Mouse (Mus musculus): Measurements from ENCODE around the gene Nuak2. TPM values are rescaled to one million over a fixed set of nuclear protein-coding genes. Genes with fewer than 3 reads are reported as not detected.

Gene Nuak2
- polyA plus RNA-seq, 1 experiment from 2014 or later: 6.0 TPM

GRCm38 (mm10) chr1:132355162-132355601 lies 39.3 kb downstream of the Nuak2 start:
- Histone ChIP-seq H3K27ac (ENCODE audit: low read depth) (no peak overlapping the region), H3K9ac (replicated peaks) (no peak overlapping the region), H3K4me3 (ENCODE audit: low read depth, low read length) (no peak overlapping the region), H3K36me3 (replicated peaks; ENCODE audit: insufficient read depth, low read length) (peaks cover 38% of the 10 kb centered on the region), H3K9me3 (ENCODE audit: low read length) (peaks cover 5% of the 10 kb centered on the region), H3K4me2 (ENCODE audit: low read depth, low read length) (no peak overlapping the region), H3K4me1 (ENCODE audit: insufficient read depth) (peaks cover 7% of the 10 kb centered on the region; the same call in 1 of the 2 replicates), H3K27me3 (ENCODE audit: insufficient read depth, low read length) (no peaks in the 10 kb centered on the region)
- ATAC-seq: peak; percentile 20
- TF ChIP-seq CTCF (IDR thresholded peaks at IDR 0.05; ENCODE audit: low read depth) (no peak), EP300 (IDR thresholded peaks at IDR 0.05; ENCODE audit: low read depth) (no peak)
- no peak for DNase-seq
- 75% methylated on average over 6 of the region's 6 CpGs for WGBS (ENCODE audit: insufficient replicate concordance)

GRCm38 (mm10) chr1:132355841-132356242 lies 39.9 kb downstream of the Nuak2 start:
- ATAC-seq: peak; percentile 42
- no peak overlapping the region for H3K4me2 ChIP-seq (ENCODE audit: low read depth, low read length)
- peak; percentile 99 for TF ChIP-seq CTCF (IDR thresholded peaks at IDR 0.05; ENCODE audit: low read depth)
- TF ChIP-seq EP300 (IDR thresholded peaks at IDR 0.05; ENCODE audit: low read depth): peak; percentile 5; the same call in 1 of the 2 replicates
- H3K9ac ChIP-seq (replicated peaks): no peak overlapping the region
- 2% methylated on average over 3 of the region's 3 CpGs for WGBS (ENCODE audit: insufficient replicate concordance)
- H3K4me3 ChIP-seq (ENCODE audit: low read depth, low read length): no peak overlapping the region
- no peaks in the 10 kb centered on the region for H3K27me3 ChIP-seq (ENCODE audit: insufficient read depth, low read length)
- peaks cover 3% of the 10 kb centered on the region for H3K9me3 ChIP-seq (ENCODE audit: low read length)
- H3K27ac ChIP-seq (ENCODE audit: low read depth): no peak overlapping the region
- peak; percentile 88 for DNase-seq
- H3K36me3 ChIP-seq (replicated peaks; ENCODE audit: insufficient read depth, low read length): peaks cover 44% of the 10 kb centered on the region
- peaks cover 7% of the 10 kb centered on the region; the same call in 1 of the 2 replicates for H3K4me1 ChIP-seq (ENCODE audit: insufficient read depth)

GRCm38 (mm10) chr1:132356841-132357240 lies 40.9 kb downstream of the Nuak2 start:
- H3K27ac ChIP-seq (ENCODE audit: low read depth): 0 out of 2 replicates have a peak overlapping the region, but pooled peaks have one; percentile 3
- 50% methylated on average over 1 of the region's 1 CpGs for WGBS (ENCODE audit: insufficient replicate concordance)

GRCm38 (mm10) chr1:132361959-132362358 lies 46.0 kb downstream of the Nuak2 start:
- H3K27ac ChIP-seq (ENCODE audit: low read depth): no peak overlapping the region
- no peaks in the 10 kb centered on the region for H3K27me3 ChIP-seq (ENCODE audit: insufficient read depth, low read length)
- ATAC-seq (no peak), DNase-seq (no peak)
- TF ChIP-seq CTCF (IDR thresholded peaks at IDR 0.05; ENCODE audit: low read depth) (no peak), EP300 (IDR thresholded peaks at IDR 0.05; ENCODE audit: low read depth) (no peak)
- 0 out of 2 replicates have a peak overlapping the region, but pooled peaks have one; percentile 9 for H3K4me2 ChIP-seq (ENCODE audit: low read depth, low read length)
- no peaks in the 10 kb centered on the region for H3K9me3 ChIP-seq (ENCODE audit: low read length)
- 54% methylated on average over 6 of the region's 6 CpGs for WGBS (ENCODE audit: insufficient replicate concordance)
- no peaks in the 10 kb centered on the region; the same call in 1 of the 2 replicates for H3K4me1 ChIP-seq (ENCODE audit: insufficient read depth)
- no peak overlapping the region; the same call in 1 of the 2 replicates for H3K9ac ChIP-seq (replicated peaks)
- H3K36me3 ChIP-seq (replicated peaks; ENCODE audit: insufficient read depth, low read length): peaks cover 81% of the 10 kb centered on the region
- H3K4me3 ChIP-seq (ENCODE audit: low read depth, low read length): no peak overlapping the region

More at GRCm38 (mm10) chr1:132356841-132357240, 40.9 kb downstream of the Nuak2 start:
- Histone ChIP-seq H3K4me1 (ENCODE audit: insufficient read depth) (peaks cover 7% of the 10 kb centered on the region; the same call in 1 of the 2 replicates), H3K4me3 (ENCODE audit: low read depth, low read length) (no peak overlapping the region), H3K36me3 (replicated peaks; ENCODE audit: insufficient read depth, low read length) (peaks cover 53% of the 10 kb centered on the region), H3K9ac (replicated peaks) (no peak overlapping the region), H3K27me3 (ENCODE audit: insufficient read depth, low read length) (no peaks in the 10 kb centered on the region), H3K9me3 (ENCODE audit: low read length) (no peaks in the 10 kb centered on the region), H3K4me2 (ENCODE audit: low read depth, low read length) (no peak overlapping the region)
- TF ChIP-seq CTCF (IDR thresholded peaks at IDR 0.05; ENCODE audit: low read depth) (no peak), EP300 (IDR thresholded peaks at IDR 0.05; ENCODE audit: low read depth) (no peak)
- no peak for ATAC-seq
- no peak for DNase-seq

- H3K9me3 ChIP-seq (ENCODE audit: low read length): no peaks in the 10 kb centered on the region
- ATAC-seq (no peak), DNase-seq (no peak)
- TF ChIP-seq EP300 (IDR thresholded peaks at IDR 0.05; ENCODE audit: low read depth): no peak
- no peak for TF ChIP-seq CTCF (IDR thresholded peaks at IDR 0.05; ENCODE audit: low read depth)
- H3K36me3 ChIP-seq (replicated peaks; ENCODE audit: insufficient read depth, low read length): peaks cover 60% of the 10 kb centered on the region
- WGBS (ENCODE audit: insufficient replicate concordance): 76% methylated on average over 3 of the region's 3 CpGs
- H3K27me3 ChIP-seq (ENCODE audit: insufficient read depth, low read length): no peaks in the 10 kb centered on the region
- H3K9ac ChIP-seq (replicated peaks): peak overlapping the region; percentile 38
- peak overlapping the region; percentile 65 for H3K4me3 ChIP-seq (ENCODE audit: low read depth, low read length)
- no peaks in the 10 kb centered on the region; the same call in 1 of the 2 replicates for H3K4me1 ChIP-seq (ENCODE audit: insufficient read depth)
- H3K4me2 ChIP-seq (ENCODE audit: low read depth, low read length): peak overlapping the region; percentile 68
- 0 out of 2 replicates have a peak overlapping the region, but pooled peaks have one; percentile 29 for H3K27ac ChIP-seq (ENCODE audit: low read depth)
Observed at GRCm38 (mm10) chr1:132364388-132364787, 48.5 kb downstream of the Nuak2 start.

- Histone ChIP-seq H3K4me1 (ENCODE audit: insufficient read depth) (peaks cover under 1% of the 10 kb centered on the region), H3K9ac (replicated peaks) (peak overlapping the region; percentile 38), H3K27ac (ENCODE audit: low read depth) (peak overlapping the region; percentile 29; the same call in 1 of the 2 replicates), H3K4me2 (ENCODE audit: low read depth, low read length) (peak overlapping the region; percentile 68), H3K4me3 (ENCODE audit: low read depth, low read length) (peak overlapping the region; percentile 65), H3K27me3 (ENCODE audit: insufficient read depth, low read length) (no peaks in the 10 kb centered on the region), H3K36me3 (replicated peaks; ENCODE audit: insufficient read depth, low read length) (peaks cover 54% of the 10 kb centered on the region), H3K9me3 (ENCODE audit: low read length) (no peaks in the 10 kb centered on the region)
- TF ChIP-seq EP300 (IDR thresholded peaks at IDR 0.05; ENCODE audit: low read depth): no peak
- no peak for TF ChIP-seq CTCF (IDR thresholded peaks at IDR 0.05; ENCODE audit: low read depth)
- 81% methylated on average over 7 of the region's 7 CpGs for WGBS (ENCODE audit: insufficient replicate concordance)
- DNase-seq (no peak), ATAC-seq (no peak)
Observed at GRCm38 (mm10) chr1:132364896-132365557, 49.1 kb downstream of the Nuak2 start.
